Mouse (Mus musculus) liver, adult 2 months (tissue): ENCODE measurements around the gene Vcp.

Source experiments
- CTCF ChIP-seq: fragments of 200-500 bp; IDR thresholded peaks from 2 replicates; pipeline ENCODE4 v1.5.1; 2011; ENCODE audit warnings: low read depth, low read length, control low read depth
- POLR2A ChIP-seq: fragments of 200-500 bp; IDR thresholded peaks from 2 replicates; pipeline ENCODE4 v1.6.1; 2011; ENCODE audit warnings: low read length, control low read depth; ENCODE audit not compliant: insufficient read depth; ENCODE audit errors: extremely low read depth

DNA sequence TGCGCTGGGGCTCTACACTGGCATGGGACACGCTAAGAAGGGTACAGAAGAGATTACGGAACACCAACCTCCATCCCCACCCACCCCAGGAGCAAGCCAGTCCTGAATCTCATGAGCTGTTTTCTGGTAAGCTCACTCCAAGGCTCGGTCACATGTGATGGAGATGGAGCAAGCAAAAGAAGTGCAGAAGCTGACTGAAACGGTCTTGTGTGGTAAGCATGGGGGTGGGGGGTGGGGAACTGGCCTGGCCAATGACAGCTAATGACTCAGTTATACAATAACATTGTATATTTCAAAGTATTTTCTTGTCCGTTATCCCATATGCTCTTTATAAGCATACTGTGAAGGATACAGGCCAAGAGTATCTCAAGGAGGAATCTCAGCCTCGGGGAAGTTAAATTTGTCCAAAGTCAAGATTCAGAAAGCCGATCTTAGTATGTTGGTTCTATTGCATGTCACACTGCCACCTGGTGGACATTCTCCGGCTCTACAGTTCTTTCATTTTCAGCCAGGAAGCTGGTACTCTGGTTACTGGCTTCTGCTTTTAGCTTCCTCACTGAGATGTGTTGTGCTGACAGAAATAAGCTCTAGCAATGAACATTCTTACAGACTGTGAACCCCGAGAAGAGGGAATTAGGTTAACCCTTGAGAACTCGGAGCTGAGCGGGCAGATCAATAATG lies 35.1 kb downstream of the Vcp start:
- TF ChIP-seq CTCF (peak; percentile 41; the same call in 1 of the 2 replicates), POLR2A (no peak)
